Mouse (Mus musculus): ENCODE data around the gene Tceal3. TPM values are rescaled to one million over a fixed set of nuclear protein-coding genes. Genes with fewer than 3 reads are reported as not detected.
"Not testable (repeated sequence)": the region's sequence is repeated elsewhere in the genome, so short reads cannot be mapped to it uniquely, and the experiment has no call there.

Gene Tceal3
- 1 to 10 TPM; 1.0 to 2.0 TPM for total RNA-seq (2021)
- long read RNA-seq, experiment 1, partial matches to known transcripts: 0 of 3 reads
- long read RNA-seq, experiment 1, other reads (novel, unspliced or antisense): 0 of 3 reads
- long read RNA-seq, experiment 2, partial matches to known transcripts: 0 of 1 reads
- long read RNA-seq, experiment 2, other reads (novel, unspliced or antisense): 0 of 1 reads

GRCm38 (mm10) chrX:136590199-136590896, at the start of gene Tceal3:
TSS of gene Tceal3 (plus strand) at chrX:136590842.
- no peak for DNase-seq

- DNase-seq: not testable (repeated sequence)
Measured at GRCm38 (mm10) chrX:136543956-136544355, 46.7 kb upstream of the Tceal3 start, which contains the start of gene Kir3dl2. TSS of gene Kir3dl2 (minus strand) at chrX:136544056.

GRCm38 (mm10) chrX:136569094-136569493, 21.5 kb upstream of the Tceal3 start:
- not testable (repeated sequence) for DNase-seq

GRCm38 (mm10) chrX:136584617-136585016, 6.0 kb upstream of the Tceal3 start:
- no peak for DNase-seq

GRCm38 (mm10) chrX:136590897-136591257, 235 bp downstream of the Tceal3 start:
- DNase-seq: no peak

GRCm38 (mm10) chrX:136599416-136599815, 8.8 kb downstream of the Tceal3 start:
- DNase-seq: peak; percentile 1 to 21

- no peak for DNase-seq
Measured at GRCm38 (mm10) chrX:136606951-136607350, 16.3 kb downstream of the Tceal3 start.

GRCm38 (mm10) chrX:136607395-136607794, 16.8 kb downstream of the Tceal3 start:
- DNase-seq: no peak

GRCm38 (mm10) chrX:136611346-136611745, 20.7 kb downstream of the Tceal3 start:
- no peak for DNase-seq

GRCm38 (mm10) chrX:136615889-136616288, 25.2 kb downstream of the Tceal3 start:
- not testable (repeated sequence) for DNase-seq

- DNase-seq: peak in 1 of 2 experiments; percentile 21
Measured at GRCm38 (mm10) chrX:136624905-136625569, 34.4 kb downstream of the Tceal3 start.

- no peak for DNase-seq
Measured at GRCm38 (mm10) chrX:136625959-136626358, 35.3 kb downstream of the Tceal3 start.

- no peak for DNase-seq
Measured at GRCm38 (mm10) chrX:136635116-136635515, 44.5 kb downstream of the Tceal3 start.

GRCm38 (mm10) chrX:136639754-136640153, 49.1 kb downstream of the Tceal3 start:
- DNase-seq: no peak

GRCm38 (mm10) chrX:136645857-136646256, 55.2 kb downstream of the Tceal3 start:
- DNase-seq: not testable (repeated sequence)

GRCm38 (mm10) chrX:136666281-136666706, 75.7 kb downstream of the Tceal3 start:
- peak; percentile 0 to 1 for DNase-seq

GRCm38 (mm10) chrX:136666762-136667464, 76.3 kb downstream of the Tceal3 start:
- peak in 1 of 2 experiments; percentile 12 for DNase-seq

- DNase-seq: no peak
Measured at GRCm38 (mm10) chrX:136668794-136669193, 78.2 kb downstream of the Tceal3 start.

GRCm38 (mm10) chrX:136680989-136681388, 90.3 kb downstream of the Tceal3 start:
- no peak for DNase-seq

- not testable (repeated sequence) for DNase-seq
Measured at GRCm38 (mm10) chrX:136691606-136692293, 101.1 kb downstream of the Tceal3 start.

GRCm38 (mm10) chrX:136692294-136692675, 101.6 kb downstream of the Tceal3 start:
- DNase-seq: no peak

- DNase-seq: no peak
Measured at GRCm38 (mm10) chrX:136693196-136693595, 102.6 kb downstream of the Tceal3 start.
